Mouse (Mus musculus) cerebellum, adult 2 months (tissue): ENCODE results near the gene Sik1. TPM values are rescaled to one million over a fixed set of nuclear protein-coding genes. Genes with fewer than 3 reads are reported as not detected.

Source experiments
- DNase-seq, 2 experiments: peaks; one replicate each; pipeline ENCODE4 v3.0.0; 2021
- H3K27ac ChIP-seq: fragments of 200-500 bp; 2 replicates; pipeline ENCODE4 v1.5.1; 2012; ENCODE audit warnings: low read length, control low read depth, inconsistent platforms; ENCODE audit not compliant: insufficient read depth
- H3K27me3 ChIP-seq: fragments of 200-500 bp; 2 replicates; pipeline ENCODE4 v1.6.1; 2012; ENCODE audit warnings: inconsistent platforms, mild to moderate bottlenecking, low read length, moderate library complexity; ENCODE audit not compliant: control insufficient read depth, insufficient read depth
- H3K4me1 ChIP-seq: fragments of 200-500 bp; 2 replicates; pipeline ENCODE4 v1.6.1; 2011; ENCODE audit warnings: low read length; ENCODE audit not compliant: control insufficient read depth, insufficient read depth
- H3K4me3 ChIP-seq: fragments of 200-500 bp; replicated peaks from 2 replicates; pipeline ENCODE3; 2011; ENCODE audit warnings: mild to moderate bottlenecking, low read depth, low read length, control low read depth; ENCODE audit not compliant: insufficient read depth
- CTCF ChIP-seq: fragments of 200-500 bp; IDR thresholded peaks from 2 replicates; pipeline ENCODE4 v1.5.1; 2011; ENCODE audit warnings: low read depth, mild to moderate bottlenecking, control low read depth, low read length, moderate library complexity, borderline replicate concordance; ENCODE audit not compliant: insufficient read depth
- POLR2A ChIP-seq: fragments of 200-500 bp; IDR thresholded peaks from 2 replicates; pipeline ENCODE4 v1.6.1; 2011; ENCODE audit warnings: low read length, control low read depth, borderline replicate concordance; ENCODE audit not compliant: insufficient read depth
- WGBS: fragments of 180-500 bp; shearing (Covaris S2); methylation state at CpG from one replicate; pipeline ENCODE4 v1.1.7; 2018; 5-methylcytosine and 5-hydroxymethylcytosine counted together
- polyA plus RNA-seq: library from polyadenylated mRNA; depleted of rRNA; stranded (reverse); fragments of >200 nt; gene quantifications from 2 replicates; pipeline ENCODE4 v1.2.3, GENCODE M21; 2012

Gene Sik1
- polyA plus RNA-seq, 1 experiment = 5.0 TPM

DNA sequence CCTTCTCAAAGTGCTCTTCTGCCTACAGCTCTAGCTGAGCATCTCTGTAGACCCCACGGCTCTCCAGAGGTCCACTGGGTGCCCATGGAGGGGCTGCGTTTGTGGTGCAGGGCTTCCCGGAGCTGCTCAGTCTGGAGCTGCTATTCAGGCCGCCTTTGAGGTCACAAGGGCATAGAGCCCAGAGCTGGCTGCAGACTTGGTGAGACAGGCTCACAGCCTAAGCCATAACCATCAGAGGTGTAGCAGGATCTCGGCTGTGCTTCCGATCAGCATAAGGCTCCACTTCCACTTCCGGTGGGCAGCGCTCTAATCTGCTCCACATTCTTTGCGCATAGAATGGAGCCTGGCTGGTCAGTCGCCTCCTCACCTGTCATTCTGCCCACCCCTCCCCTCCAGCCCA is 23.8 kb upstream of the Sik1 start:
- TF ChIP-seq POLR2A (no peak), CTCF (no peak)
- no peak overlapping the region for H3K27ac ChIP-seq
- 81% methylated on average over 10 of the region's 10 CpGs for WGBS
- DNase-seq = no peak
- 0 out of 2 replicates have a peak, but pooled peaks cover 2% of the 10 kb centered on the region for H3K4me1 ChIP-seq
- H3K4me3 ChIP-seq = no peak overlapping the region
- peaks cover 1% of the 10 kb centered on the region; the same call in 1 of the 2 replicates for H3K27me3 ChIP-seq

DNA sequence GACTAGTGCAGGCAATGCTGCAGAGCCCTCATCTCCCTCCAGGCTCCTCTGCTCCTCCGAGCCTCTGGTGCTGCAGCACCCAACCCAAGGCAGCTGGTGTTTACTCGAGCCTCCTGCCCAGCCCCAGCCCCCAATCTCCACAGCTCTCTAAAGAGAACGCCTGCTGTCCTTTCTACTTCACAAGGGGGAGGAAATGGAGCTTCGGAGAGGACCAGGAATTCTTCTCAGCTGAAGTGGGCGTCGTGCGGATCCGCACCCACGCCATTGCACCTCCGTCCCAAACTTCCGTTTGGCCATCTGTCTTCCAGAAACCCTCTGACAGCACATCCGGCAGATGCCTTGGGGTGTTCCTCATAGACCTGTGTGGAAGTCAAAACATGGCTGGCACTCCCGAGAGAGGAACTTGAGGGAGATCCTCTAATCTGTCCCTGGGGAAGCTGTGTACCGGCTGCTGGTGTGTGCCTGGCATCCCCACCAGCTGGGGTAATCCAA is 22.1 kb upstream of the Sik1 start:
- no peak for DNase-seq
- Histone ChIP-seq H3K27me3 (peaks cover 1% of the 10 kb centered on the region; the same call in 1 of the 2 replicates), H3K4me3 (no peak overlapping the region), H3K27ac (no peak overlapping the region), H3K4me1 (0 out of 2 replicates have a peak, but pooled peaks cover 2% of the 10 kb centered on the region)
- WGBS = 50% methylated on average over 14 of the region's 14 CpGs
- TF ChIP-seq POLR2A (no peak), CTCF (no peak)

DNA sequence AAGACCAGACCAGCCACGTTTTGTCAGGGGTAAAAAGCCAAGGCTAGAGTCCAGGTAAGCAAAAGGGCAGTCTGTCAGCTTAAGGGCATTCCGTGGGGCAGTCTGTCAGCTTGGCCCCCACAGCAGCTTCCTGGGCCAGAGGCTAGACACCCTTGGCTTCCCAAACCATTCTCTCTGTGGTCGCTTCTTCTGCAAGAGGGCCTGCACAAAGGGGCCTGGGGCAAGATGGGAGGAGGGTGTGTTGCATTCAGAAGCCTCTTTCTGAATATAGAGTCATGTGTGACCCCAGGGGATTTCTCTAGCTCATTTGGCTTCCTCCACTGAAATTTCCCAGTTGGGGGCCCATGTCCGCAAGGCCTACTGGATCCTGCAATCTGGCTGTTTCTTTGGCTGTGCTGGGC is 21.6 kb upstream of the Sik1 start:
- H3K27me3 ChIP-seq = peaks cover 1% of the 10 kb centered on the region; the same call in 1 of the 2 replicates
- no peak for DNase-seq
- H3K4me1 ChIP-seq = 0 out of 2 replicates have a peak, but pooled peaks cover 2% of the 10 kb centered on the region
- TF ChIP-seq CTCF (no peak), POLR2A (no peak)
- H3K4me3 ChIP-seq = no peak overlapping the region
- H3K27ac ChIP-seq = no peak overlapping the region
- 32% methylated on average over 4 of the region's 4 CpGs for WGBS

DNA sequence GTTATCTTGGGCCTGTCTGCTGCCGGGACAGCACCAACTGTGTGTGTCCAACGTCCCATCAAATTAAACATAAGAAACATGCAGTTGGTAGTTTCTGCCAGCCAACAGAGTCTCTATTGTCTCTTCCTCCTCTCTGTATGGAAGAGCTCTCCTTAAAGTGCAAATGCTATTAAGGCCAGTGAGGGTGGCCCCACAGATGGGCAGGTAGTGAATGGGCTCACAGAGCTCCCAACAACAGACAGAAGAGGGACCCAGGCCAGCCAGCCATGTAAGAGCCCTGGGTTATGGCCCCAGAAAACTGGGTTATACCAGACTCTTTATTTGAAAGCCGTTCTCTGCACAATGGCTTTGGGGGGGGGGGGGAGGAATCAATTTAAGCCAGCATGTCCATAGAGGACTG is 21.2 kb upstream of the Sik1 start:
- no peak for DNase-seq
- 46% methylated on average over 3 of the region's 3 CpGs for WGBS
- 0 out of 2 replicates have a peak, but pooled peaks cover 2% of the 10 kb centered on the region for H3K4me1 ChIP-seq
- TF ChIP-seq CTCF (no peak), POLR2A (no peak)
- peaks cover 1% of the 10 kb centered on the region; the same call in 1 of the 2 replicates for H3K27me3 ChIP-seq
- H3K4me3 ChIP-seq = no peak overlapping the region
- H3K27ac ChIP-seq = no peak overlapping the region

DNA sequence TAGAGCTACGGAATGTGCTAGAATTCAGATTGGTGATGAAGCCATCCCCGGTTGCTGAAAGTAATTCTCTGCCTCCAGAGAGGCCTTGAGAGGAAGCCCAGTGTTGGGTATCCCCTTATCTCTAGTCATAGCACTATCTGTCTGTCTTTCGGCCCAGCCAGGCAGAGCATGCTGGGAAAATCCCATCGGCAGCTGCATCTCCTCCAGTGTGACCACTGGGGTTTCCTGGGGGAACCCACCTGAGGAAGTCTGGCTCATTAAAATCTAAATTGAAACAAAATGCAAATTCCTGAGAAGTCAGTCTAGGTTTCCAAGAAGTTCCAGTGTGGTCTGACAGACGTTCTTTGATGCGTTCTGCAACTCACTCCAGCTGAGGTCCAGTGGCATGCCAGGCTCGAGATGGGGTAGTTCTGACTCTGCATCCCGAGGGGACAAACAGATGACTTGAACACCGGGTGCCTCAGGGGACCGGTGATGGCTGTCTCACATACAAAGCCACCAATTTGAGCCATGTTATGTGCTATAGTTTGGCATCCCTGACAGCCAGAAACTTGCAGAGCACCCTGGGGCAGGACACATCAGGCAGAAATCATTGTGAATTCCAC is 19.8 kb upstream of the Sik1 start:
- H3K4me1 ChIP-seq = 0 out of 2 replicates have a peak, but pooled peaks cover 2% of the 10 kb centered on the region
- no peak for TF ChIP-seq POLR2A
- H3K4me3 ChIP-seq = no peak overlapping the region
- H3K27ac ChIP-seq = no peak overlapping the region
- H3K27me3 ChIP-seq = peaks cover 1% of the 10 kb centered on the region; the same call in 1 of the 2 replicates
- no peak for DNase-seq
- 67% methylated on average over 10 of the region's 10 CpGs for WGBS

DNA sequence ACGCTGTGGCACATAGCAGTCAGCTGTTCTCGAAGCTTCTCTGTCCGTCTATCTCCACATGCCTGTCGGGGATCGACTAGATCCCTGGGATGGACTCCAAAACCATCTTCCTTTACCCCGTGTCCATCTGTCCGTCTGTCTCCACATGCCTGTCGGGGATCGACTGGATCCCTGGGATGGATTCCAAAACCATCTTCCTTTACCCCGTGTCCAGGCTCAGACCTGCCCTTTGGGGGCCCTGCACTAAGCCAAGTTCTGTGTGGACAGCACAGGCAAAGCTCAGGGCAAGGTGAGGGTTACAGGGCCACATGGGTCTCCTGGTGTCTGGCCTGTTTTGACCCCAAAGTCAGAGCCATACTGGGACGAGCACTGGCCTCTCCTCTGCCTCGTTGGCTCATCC is 19.1 kb upstream of the Sik1 start:
- 25% methylated on average over 12 of the region's 12 CpGs for WGBS
- TF ChIP-seq CTCF (no peak), POLR2A (no peak)
- H3K27ac ChIP-seq = no peak overlapping the region
- peaks cover 1% of the 10 kb centered on the region; the same call in 1 of the 2 replicates for H3K27me3 ChIP-seq
- H3K4me1 ChIP-seq = 0 out of 2 replicates have a peak, but pooled peaks cover 2% of the 10 kb centered on the region
- no peak overlapping the region for H3K4me3 ChIP-seq
- no peak for DNase-seq

DNA sequence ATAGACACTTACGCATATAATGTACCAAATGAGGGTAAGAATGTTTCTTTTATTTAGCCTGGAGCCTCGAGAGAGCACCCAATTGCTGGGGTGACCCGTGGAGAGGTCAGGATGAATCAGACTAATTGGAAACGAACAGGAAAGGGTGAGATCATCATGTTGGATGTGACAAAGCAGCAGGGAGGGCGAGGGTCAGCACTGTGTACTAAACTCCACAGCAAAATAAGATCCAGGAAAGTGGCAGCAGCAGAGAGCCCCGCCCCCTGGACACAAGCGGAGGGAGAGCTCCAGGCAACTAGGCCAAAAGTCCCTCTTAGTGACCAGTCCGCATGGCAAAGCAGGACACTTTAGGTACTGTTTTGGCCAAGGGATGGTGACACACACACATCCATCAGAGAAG is 18.4 kb upstream of the Sik1 start:
- no peak for TF ChIP-seq POLR2A
- no peak for TF ChIP-seq CTCF
- no peak for DNase-seq
- Histone ChIP-seq H3K4me3 (no peak overlapping the region), H3K27ac (no peak overlapping the region), H3K27me3 (peaks cover 1% of the 10 kb centered on the region; the same call in 1 of the 2 replicates), H3K4me1 (0 out of 2 replicates have a peak, but pooled peaks cover 2% of the 10 kb centered on the region)
- WGBS = 67% methylated on average over 8 of the region's 8 CpGs

DNA sequence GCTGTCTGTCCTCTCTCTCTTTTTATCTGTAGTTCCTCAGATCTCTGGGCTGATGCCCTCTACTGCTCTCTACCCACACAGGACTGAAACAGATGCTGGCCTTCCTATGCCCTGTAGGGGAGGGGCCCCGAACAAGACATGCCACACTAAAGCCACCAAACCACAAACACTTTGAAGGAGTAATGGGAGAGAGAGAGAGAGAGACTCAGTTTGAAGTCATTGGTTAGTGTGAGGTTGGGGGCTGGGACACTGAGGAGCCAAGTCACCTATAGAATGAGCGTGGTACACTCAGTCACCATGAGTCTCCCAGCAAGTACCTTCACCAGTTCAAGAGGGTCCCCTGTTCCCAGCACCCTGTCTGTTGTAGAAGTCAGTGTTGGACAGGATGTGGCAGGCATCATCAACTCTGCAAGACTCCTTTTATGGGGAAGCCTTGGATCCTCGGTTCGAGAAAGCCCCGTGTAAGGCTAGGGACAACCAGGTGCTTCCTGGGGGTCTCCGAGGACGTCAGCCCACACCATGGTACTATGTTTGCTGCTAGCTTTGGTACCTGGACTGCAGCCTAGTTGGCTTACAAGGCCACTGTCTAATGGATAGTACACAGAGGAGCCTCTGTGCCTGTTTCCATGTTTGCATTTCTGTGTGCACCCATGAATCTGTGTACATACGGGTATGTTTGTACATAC is 17.7 kb upstream of the Sik1 start:
- 0 out of 2 replicates have a peak, but pooled peaks cover 2% of the 10 kb centered on the region for H3K4me1 ChIP-seq
- peaks cover 1% of the 10 kb centered on the region; the same call in 1 of the 2 replicates for H3K27me3 ChIP-seq
- WGBS = 85% methylated on average over 8 of the region's 8 CpGs
- no peak for DNase-seq
- no peak for TF ChIP-seq POLR2A
- no peak for TF ChIP-seq CTCF
- no peak overlapping the region for H3K27ac ChIP-seq
- no peak overlapping the region for H3K4me3 ChIP-seq
